Mouse (Mus musculus): ENCODE data around the gene Knl1. TPM values are rescaled to one million over a fixed set of nuclear protein-coding genes. Genes with fewer than 3 reads are reported as not detected.
A peak's percentile ranks its signal among the peaks of the same experiment; 100 is the strongest.

Gene Knl1
- polyA plus RNA-seq (2015; fragmentation: Nextera tagmentation; extraction: Ambion mirVana): 9.9 and 15.5 TPM in 2 replicates

DNA sequence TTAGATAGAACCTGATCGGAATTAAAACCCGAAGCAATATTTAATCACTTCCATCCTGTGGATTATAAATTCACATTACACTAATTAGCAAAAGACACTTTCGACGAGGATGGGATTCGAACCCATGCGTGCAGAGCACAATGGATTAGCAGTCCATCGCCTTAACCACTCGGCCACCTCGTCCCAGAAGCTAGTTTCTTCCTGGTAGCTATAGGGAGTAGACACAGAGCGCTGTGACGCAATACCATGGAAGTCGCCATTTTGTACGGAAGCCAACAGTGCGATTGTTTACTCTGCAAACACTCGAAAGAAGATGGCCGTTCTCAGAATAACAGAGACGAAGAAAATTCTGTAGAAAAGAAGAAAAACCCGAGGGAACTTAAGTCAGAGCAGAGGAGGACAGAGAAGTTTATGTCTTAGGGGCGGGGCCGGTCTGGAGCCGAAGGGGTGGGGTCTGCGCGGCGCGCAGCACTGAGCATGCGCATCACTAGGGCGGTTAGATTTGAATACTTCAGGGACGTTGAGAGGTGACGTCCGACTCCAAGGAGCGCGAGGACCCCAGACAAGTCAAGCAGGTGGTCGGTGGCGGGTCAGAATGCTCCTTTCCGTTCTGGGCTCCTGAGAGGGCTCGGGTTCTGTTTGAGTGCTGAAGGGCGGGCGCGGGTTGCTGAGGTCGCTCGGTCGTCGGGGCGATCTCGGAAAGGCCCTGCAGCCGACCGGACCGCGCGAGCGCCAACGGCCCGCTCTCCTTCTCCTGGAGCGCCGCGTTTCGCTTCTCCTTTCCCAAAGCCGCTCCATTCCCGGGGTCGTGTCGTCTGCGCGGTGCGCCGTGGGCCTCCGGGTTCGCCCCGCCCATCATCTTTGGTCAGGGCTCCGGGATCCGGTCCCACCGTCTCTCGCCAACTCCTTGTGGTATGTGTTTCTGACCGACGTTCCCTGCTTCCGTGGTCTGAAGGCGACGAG lies at the start of gene Knl1:
Gene Knl1, plus strand, starts transcription at position 471 of the 963 bp plus-strand sequence.
- H3K27ac ChIP-seq (replicated peaks): peak within 1 kb of the TSS; percentile 90
- H3K4me2 ChIP-seq (replicated peaks; ENCODE audit: low read depth): peak within 1 kb of the TSS; percentile 58
- no peaks in the 10 kb centered on the region for H3K9me3 ChIP-seq (ENCODE audit: control insufficient read depth, low read length)
- peak; percentile 95 for ATAC-seq (ENCODE audit: low FRiP score, low TSS enrichment)
- H3K9ac ChIP-seq (ENCODE audit: low read length): peak within 1 kb of the TSS; percentile 72
- H3K27me3 ChIP-seq (ENCODE audit: control insufficient read depth, insufficient read depth, low read length): no peaks in the 10 kb centered on the region
- TF ChIP-seq CTCF (IDR thresholded peaks at IDR 0.05; ENCODE audit: low read depth): no peak
- TF ChIP-seq EP300 (optimal IDR thresholded peaks at IDR 0.05): no peak
- H3K4me3 ChIP-seq (ENCODE audit: low read depth, low read length): peak within 1 kb of the TSS; percentile 89
- peak; percentile 96 for DNase-seq (ENCODE audit: low spot score)
- no peaks in the 10 kb centered on the region for H3K36me3 ChIP-seq (ENCODE audit: control insufficient read depth, insufficient read depth, low read length)
- under 1% methylated on average over 77 of the region's 77 CpGs for WGBS
- no peaks in the 10 kb centered on the region for H3K4me1 ChIP-seq (replicated peaks; ENCODE audit: control insufficient read depth, insufficient read depth)

DNA sequence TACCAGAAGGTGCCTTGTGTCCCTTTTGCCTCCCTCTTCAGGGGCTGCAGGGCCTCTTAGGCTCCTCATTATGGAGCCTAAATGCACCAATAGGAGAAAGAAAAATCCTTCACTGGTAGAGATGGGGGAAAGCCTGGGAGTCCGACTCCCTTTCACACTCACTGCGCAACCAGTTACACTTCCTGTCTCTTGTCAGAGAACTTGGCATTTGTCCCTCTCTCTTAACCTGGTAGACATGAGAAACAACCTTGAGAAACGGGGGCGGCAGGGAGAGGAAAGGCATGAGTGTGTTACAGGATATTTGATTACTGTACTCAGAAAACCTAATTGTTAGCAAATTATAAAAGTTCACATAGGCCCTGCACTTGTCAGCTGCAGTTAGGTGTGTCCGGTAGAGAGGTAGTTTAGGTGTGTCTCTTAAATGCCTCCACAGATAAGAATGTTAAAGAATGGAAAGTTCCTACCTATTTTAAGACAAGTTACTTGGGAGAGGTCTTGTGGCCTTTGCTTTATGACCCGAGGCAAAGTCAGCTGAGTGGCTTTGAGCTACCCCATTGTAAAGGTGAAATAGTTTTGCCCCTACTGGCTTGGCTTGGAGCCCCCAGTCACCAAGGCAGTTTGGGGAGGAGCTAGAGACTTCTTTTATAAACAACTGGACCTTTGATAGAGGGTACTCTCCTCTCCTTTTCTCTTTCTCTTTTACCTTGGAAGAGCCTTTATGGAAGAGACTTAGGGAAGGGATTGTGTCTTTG lies 48.6 kb upstream of the Knl1 start:
- no peak for ATAC-seq (ENCODE audit: low FRiP score, low TSS enrichment)
- H3K4me2 ChIP-seq (replicated peaks; ENCODE audit: low read depth): no peak overlapping the region
- no peaks in the 10 kb centered on the region for H3K9me3 ChIP-seq (ENCODE audit: control insufficient read depth, low read length)
- TF ChIP-seq EP300 (optimal IDR thresholded peaks at IDR 0.05) (no peak), CTCF (IDR thresholded peaks at IDR 0.05; ENCODE audit: low read depth) (no peak)
- H3K27ac ChIP-seq (replicated peaks): no peak overlapping the region
- DNase-seq (ENCODE audit: low spot score): no peak
- WGBS: 58% methylated on average over 6 of the region's 6 CpGs
- no peak overlapping the region for H3K4me3 ChIP-seq (ENCODE audit: low read depth, low read length)
- H3K27me3 ChIP-seq (ENCODE audit: control insufficient read depth, insufficient read depth, low read length): no peaks in the 10 kb centered on the region
- no peaks in the 10 kb centered on the region for H3K36me3 ChIP-seq (ENCODE audit: control insufficient read depth, insufficient read depth, low read length)
- no peak overlapping the region for H3K9ac ChIP-seq (ENCODE audit: low read length)
- no peaks in the 10 kb centered on the region for H3K4me1 ChIP-seq (replicated peaks; ENCODE audit: control insufficient read depth, insufficient read depth)

DNA sequence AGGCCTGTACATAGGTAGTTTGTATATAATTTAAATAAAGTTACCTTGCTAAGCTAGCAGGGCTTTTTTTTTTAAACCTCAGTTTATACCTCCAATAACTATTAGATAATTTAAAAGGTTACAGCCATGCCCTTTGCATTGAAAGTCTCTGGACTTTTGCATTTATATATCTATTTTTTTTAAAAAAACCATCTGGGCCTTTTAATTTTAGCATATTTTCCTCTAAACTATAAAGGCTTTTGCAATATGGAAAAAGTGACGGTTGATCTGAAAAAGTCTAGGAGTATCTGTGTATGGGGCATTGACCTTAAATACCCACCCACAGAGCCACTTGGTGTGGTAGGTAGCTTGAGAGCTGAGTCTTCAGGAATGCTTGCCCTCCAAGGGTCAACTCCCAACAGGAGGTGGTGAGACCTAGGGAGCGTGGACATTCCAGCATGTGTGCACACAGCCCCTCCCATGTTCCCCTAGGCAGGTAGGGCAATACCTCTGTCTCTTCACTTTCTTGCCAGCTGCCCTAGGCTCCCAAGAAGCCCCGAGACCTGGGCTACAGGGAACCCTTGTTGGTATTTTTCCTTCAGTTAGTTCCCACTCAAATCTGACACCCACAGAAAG lies 47.8 kb upstream of the Knl1 start:
- H3K27me3 ChIP-seq (ENCODE audit: control insufficient read depth, insufficient read depth, low read length): no peaks in the 10 kb centered on the region
- no peak overlapping the region for H3K4me2 ChIP-seq (replicated peaks; ENCODE audit: low read depth)
- no peaks in the 10 kb centered on the region for H3K36me3 ChIP-seq (ENCODE audit: control insufficient read depth, insufficient read depth, low read length)
- DNase-seq (ENCODE audit: low spot score) (no peak), ATAC-seq (ENCODE audit: low FRiP score, low TSS enrichment) (no peak)
- H3K9me3 ChIP-seq (ENCODE audit: control insufficient read depth, low read length): no peaks in the 10 kb centered on the region
- H3K4me3 ChIP-seq (ENCODE audit: low read depth, low read length): no peak overlapping the region
- no peak overlapping the region for H3K27ac ChIP-seq (replicated peaks)
- 57% methylated on average over 3 of the region's 3 CpGs for WGBS
- H3K4me1 ChIP-seq (replicated peaks; ENCODE audit: control insufficient read depth, insufficient read depth): no peaks in the 10 kb centered on the region
- H3K9ac ChIP-seq (ENCODE audit: low read length): no peak overlapping the region
- TF ChIP-seq CTCF (IDR thresholded peaks at IDR 0.05; ENCODE audit: low read depth): no peak
- no peak for TF ChIP-seq EP300 (optimal IDR thresholded peaks at IDR 0.05)

GRCm38 (mm10) chr2:119006886-119007285 lies 40.0 kb upstream of the Knl1 start:
- Histone ChIP-seq H3K27ac (replicated peaks) (no peak overlapping the region), H3K4me1 (replicated peaks; ENCODE audit: control insufficient read depth, insufficient read depth) (no peaks in the 10 kb centered on the region), H3K27me3 (ENCODE audit: control insufficient read depth, insufficient read depth, low read length) (no peaks in the 10 kb centered on the region), H3K9ac (ENCODE audit: low read length) (no peak overlapping the region), H3K36me3 (ENCODE audit: control insufficient read depth, insufficient read depth, low read length) (no peaks in the 10 kb centered on the region), H3K9me3 (ENCODE audit: control insufficient read depth, low read length) (no peaks in the 10 kb centered on the region), H3K4me2 (replicated peaks; ENCODE audit: low read depth) (no peak overlapping the region), H3K4me3 (ENCODE audit: low read depth, low read length) (no peak overlapping the region)
- 84% methylated on average over 7 of the region's 7 CpGs for WGBS
- DNase-seq (ENCODE audit: low spot score) (no peak), ATAC-seq (ENCODE audit: low FRiP score, low TSS enrichment) (no peak)
- no peak for TF ChIP-seq EP300 (optimal IDR thresholded peaks at IDR 0.05)
- no peak for TF ChIP-seq CTCF (IDR thresholded peaks at IDR 0.05; ENCODE audit: low read depth)

DNA sequence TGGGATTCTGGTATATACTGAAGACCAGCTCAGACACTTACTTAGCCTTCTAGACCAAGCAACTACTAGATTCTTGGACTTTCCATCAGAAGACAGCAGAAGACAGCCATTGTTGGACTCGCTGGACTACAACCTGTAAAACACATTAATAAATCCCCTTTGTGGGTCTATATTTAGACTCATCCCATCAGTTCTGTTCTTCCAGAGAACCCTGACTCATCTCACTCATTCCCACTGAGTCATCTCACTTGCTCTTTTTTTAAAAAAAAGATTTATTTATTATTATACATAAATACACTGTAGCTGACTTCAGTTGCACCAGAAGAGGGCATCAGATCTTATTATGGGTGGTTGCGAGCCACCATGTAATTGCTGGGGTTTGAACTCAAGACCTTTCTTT lies 37.5 kb upstream of the Knl1 start:
- Histone ChIP-seq H3K9me3 (ENCODE audit: control insufficient read depth, low read length) (no peaks in the 10 kb centered on the region), H3K4me3 (ENCODE audit: low read depth, low read length) (no peak overlapping the region), H3K4me1 (replicated peaks; ENCODE audit: control insufficient read depth, insufficient read depth) (no peaks in the 10 kb centered on the region), H3K27ac (replicated peaks) (no peak overlapping the region), H3K27me3 (ENCODE audit: control insufficient read depth, insufficient read depth, low read length) (no peaks in the 10 kb centered on the region), H3K4me2 (replicated peaks; ENCODE audit: low read depth) (no peak overlapping the region), H3K9ac (ENCODE audit: low read length) (no peak overlapping the region), H3K36me3 (ENCODE audit: control insufficient read depth, insufficient read depth, low read length) (no peaks in the 10 kb centered on the region)
- ATAC-seq (ENCODE audit: low FRiP score, low TSS enrichment) (no peak), DNase-seq (ENCODE audit: low spot score) (no peak)
- no peak for TF ChIP-seq EP300 (optimal IDR thresholded peaks at IDR 0.05)
- no peak for TF ChIP-seq CTCF (IDR thresholded peaks at IDR 0.05; ENCODE audit: low read depth)
- 93% methylated on average over 2 of the region's 2 CpGs for WGBS

Measured in stomach, postnatal 0 days (tissue).